Mouse (Mus musculus) small intestine, adult 10 weeks (tissue): ENCODE measurements around the gene Prr9. TPM values are rescaled to one million over a fixed set of nuclear protein-coding genes. Genes with fewer than 3 reads are reported as not detected.

ENCODE experiments used
- polyA plus RNA-seq: library from polyadenylated mRNA; stranded (reverse); fragments of 350-450 nt; fragmentation: Illumina TruSeq; extraction: RNeasy Lipid Tissue Mini Kit (QIAGEN cat#74804); gene quantifications from one replicate; pipeline ENCODE4 v1.2.3, GENCODE M21; 2014; ENCODE audit warnings: low replicate concordance

Gene Prr9
- not detected for polyA plus RNA-seq

DNA sequence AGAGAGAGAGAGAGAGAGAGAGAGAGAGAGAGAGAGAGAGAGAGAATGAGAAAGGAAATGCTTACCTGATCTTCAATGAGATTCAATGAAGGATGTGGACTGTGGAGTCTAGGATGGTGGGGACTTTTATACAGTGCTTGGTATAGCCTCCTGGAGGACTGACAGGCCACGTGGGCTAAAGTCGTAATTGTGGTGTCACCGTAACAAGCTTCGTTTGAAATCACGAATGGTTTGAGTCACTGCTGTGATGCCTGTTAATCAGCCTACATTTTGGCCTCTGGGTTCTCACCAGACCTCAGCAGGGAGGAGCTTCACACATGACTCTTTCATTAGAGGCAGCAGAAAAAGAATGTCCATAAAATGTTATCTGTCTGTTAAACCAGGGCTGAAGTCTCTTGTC lies at the start of gene Prr9:
Prr9 (minus strand) TSS at position 101 of the 400 bp plus-strand sequence.

DNA sequence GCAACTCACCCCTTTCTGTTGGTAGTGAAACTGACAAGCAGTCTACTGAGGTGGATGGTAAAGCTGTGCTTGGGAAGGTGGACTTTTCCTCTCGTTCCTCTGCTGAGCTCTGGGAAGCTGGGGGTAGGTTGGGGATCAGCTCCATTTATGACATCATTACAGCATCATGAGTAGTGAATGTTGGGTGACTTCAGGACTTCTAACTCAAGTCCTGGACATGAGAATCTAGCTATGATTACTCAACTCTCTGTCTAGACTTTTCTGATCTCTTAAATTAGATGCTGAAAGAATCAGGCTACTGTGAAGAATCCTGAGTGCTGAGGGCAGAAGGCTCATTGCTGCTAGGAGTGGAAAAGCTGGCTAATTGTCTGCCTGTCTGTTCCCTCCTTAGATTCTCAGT lies 18.9 kb upstream of the Prr9 start, which contains the start of gene Lelp1:
Lelp1 (minus strand) TSS at position 101 of the 400 bp plus-strand sequence.

DNA sequence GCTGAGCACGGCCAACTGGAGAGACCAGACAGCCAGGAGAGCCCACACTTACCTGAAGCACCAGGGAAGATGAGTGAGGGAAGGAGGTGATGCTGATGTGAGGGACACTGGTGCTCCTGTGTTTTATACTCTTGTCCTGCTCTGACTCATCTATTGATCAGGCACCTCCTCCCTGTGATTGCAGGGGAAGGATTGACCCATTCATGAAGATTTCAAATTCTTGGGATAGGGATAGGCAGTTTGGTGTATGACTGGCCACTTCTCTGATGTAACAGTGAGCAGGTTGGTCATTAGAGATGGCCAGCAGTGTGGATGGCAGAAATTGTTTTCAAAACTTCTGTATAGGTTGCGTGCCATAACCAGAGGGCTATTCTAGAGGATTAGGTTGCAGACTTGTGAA lies 40.7 kb downstream of the Prr9 start, which contains the start of gene Lor:
Lor (minus strand) TSS at position 101 of the 400 bp plus-strand sequence.

Other genes with a start within 250 kb of the Prr9 start
- not detected for gene Pglyrp3, start 109.4 kb downstream of the Prr9 start, polyA plus RNA-seq
- not detected for gene Lor, start 40.8 kb downstream of the Prr9 start, polyA plus RNA-seq
- gene Lelp1, start 18.8 kb upstream of the Prr9 start, polyA plus RNA-seq = not detected
- gene Sprr2a1, start 91.9 kb upstream of the Prr9 start, polyA plus RNA-seq = 193 TPM
- 459 TPM for gene Sprr2a2, start 92.0 kb upstream of the Prr9 start, polyA plus RNA-seq
- 13.9 TPM for gene Sprr2a3, start 161.5 kb upstream of the Prr9 start, polyA plus RNA-seq
- not detected for gene Sprr2b, start 192.7 kb upstream of the Prr9 start, polyA plus RNA-seq
- not detected for gene Sprr2d, start 215.2 kb upstream of the Prr9 start, polyA plus RNA-seq
- not detected for gene Sprr2e, start 228.2 kb upstream of the Prr9 start, polyA plus RNA-seq
- gene Sprr2f, start 241.2 kb upstream of the Prr9 start, polyA plus RNA-seq = not detected